Mouse (Mus musculus) embryonic fibroblast, embryonic 13.5 days (primary cell): ENCODE data around the gene Tspan32.

Experiments
- CTCF ChIP-seq: IDR thresholded peaks from 2 replicates; pipeline ENCODE4 v1.5.1; 2011; ENCODE audit warnings: mild to moderate bottlenecking, control low read depth, low read length, moderate library complexity, borderline replicate concordance; ENCODE audit not compliant: insufficient read depth
- POLR2A ChIP-seq: IDR thresholded peaks from 2 replicates; pipeline ENCODE4 v1.6.1; 2011; ENCODE audit warnings: low read depth, mild to moderate bottlenecking, control low read depth, low read length, moderate library complexity

DNA sequence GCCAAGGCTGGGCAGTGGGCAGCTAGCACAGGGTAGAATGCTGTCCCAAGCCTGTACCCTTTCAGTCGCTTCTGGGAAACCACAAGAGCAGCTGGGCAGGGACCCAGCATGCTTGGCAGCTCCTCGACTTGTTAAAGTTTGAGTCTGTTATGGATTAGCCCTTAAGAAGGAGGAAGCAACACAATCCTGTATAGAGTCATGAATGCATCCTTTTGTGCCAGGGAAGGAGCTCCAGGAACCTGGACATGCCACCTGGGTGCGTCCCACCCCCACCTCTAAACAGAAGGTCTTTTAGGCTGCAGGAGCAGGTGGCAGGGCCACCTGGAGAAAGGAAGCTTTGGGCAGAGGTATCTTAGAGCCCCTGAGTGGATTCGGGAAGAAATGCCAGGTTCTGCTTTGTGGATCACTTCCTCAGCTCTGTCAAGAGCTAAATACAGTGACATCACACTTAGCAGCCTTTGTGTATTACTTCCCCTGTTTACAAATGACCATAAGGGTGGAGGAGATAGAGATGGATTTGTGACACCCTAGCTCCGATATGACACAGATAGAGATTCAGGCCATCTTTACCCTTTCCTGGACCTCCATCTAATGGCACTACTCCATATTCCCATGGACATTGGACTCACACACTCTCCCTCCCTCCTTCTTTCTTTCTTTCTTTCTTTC is 54.5 kb downstream of the Tspan32 start:
- no peak for TF ChIP-seq CTCF
- no peak for TF ChIP-seq POLR2A
